Mouse (Mus musculus) heart, adult 11 months (tissue): Measurements from ENCODE around the gene Krt5.
A peak's percentile ranks its signal among the peaks of the same experiment; 100 is the strongest.

Experiments
- DNase-seq: peaks from one replicate; pipeline ENCODE4 v3.0.0; 2022

Gene Krt5

GRCm38 (mm10) chr15:101712720-101713119 is at the start of gene Krt5:
TSS of gene Krt5 (minus strand) at chr15:101712898.
- DNase-seq = no peak

- no peak for DNase-seq
These were observed 30.0 kb upstream of the Krt5 start, which contains the start of gene Krt71 for GRCm38 (mm10) chr15:101742711-101743110. TSS of gene Krt71 (minus strand) at chr15:101743109.

DNA sequence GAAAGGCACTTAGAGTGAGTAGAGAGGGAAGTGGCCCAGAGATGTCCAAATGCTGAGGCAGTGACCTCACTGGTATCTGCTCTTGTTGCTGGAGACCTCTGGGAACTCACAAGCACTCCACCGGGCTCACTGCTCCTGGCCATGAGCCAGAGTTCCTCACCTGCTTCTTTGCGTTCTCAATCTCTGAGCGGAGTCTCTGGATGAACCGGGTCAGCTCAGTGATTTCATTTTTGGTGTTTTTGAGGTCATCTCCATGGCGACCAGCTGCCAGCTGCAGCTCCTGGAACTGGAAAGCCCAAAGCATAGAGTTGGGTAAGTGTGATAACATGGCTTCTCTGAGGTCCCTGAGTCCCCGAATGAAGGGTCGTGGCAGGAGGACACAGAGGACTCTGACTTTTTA is 25.1 kb upstream of the Krt5 start:
- no peak for DNase-seq

DNA sequence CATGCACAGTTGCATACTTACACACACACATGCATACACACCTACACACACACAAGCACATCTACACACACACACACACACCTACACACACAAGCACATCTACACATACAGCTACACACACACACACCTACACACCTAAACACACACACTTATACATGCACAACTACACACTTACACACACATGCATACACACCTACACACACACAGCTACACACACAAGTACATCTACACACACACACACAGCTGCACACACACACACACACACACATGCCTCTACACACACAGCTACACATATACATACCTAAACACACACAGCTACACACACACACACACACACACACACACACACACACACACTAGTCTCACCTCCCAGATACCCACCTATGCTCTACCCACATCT is 18.0 kb upstream of the Krt5 start:
- no peak for DNase-seq

DNA sequence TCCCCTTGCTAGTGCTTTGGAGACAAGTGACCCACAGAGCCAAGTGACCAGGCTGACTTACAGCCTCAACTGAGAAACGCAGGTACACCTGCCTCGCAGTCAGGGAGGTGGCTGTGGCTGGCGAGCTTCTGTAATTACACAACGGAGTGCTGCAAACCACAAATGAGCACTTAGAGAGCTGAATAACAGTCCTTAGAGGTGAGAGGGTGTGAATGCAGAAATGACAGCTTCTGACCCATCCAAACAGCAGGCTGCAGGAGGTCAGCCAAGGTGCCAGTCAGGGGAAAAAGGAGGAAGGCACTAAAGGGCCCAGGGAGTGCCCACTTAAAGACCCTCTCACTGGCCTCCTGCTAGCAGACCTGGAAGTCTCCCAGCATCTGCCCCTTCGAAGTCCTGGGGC is 12.0 kb upstream of the Krt5 start:
- DNase-seq = no peak

- DNase-seq = no peak
These were observed 3.1 kb upstream of the Krt5 start for GRCm38 (mm10) chr15:101715831-101716230.

- no peak for DNase-seq
These were observed 1.7 kb upstream of the Krt5 start for GRCm38 (mm10) chr15:101714356-101714755.

- DNase-seq = no peak
These were observed 1.0 kb upstream of the Krt5 start for GRCm38 (mm10) chr15:101713731-101714130.

- peak; percentile 44 for DNase-seq
These were observed 4.0 kb downstream of the Krt5 start for GRCm38 (mm10) chr15:101708683-101709082.

GRCm38 (mm10) chr15:101707454-101707853 is 5.2 kb downstream of the Krt5 start:
- peak; percentile 73 for DNase-seq

DNA sequence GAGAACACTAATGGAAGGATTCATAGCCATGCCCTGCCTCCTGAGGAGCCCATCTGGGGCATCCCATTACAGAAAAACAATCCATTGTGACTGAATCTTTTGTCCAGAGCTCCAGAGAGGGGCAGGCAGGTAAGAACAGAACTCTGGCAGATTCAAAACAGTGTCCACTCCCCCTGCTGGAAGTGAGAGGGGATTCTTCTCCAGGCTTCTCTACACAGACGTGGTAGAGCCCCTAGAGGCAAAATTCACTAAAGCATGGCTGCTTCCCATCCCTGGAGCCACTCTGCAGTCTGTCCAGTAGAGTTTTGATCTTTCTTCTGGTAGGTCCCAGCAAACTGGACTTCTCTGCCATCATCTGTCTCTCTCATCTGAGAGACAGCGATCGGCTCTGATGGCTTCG is 8.6 kb downstream of the Krt5 start:
- DNase-seq = peak; percentile 40

DNA sequence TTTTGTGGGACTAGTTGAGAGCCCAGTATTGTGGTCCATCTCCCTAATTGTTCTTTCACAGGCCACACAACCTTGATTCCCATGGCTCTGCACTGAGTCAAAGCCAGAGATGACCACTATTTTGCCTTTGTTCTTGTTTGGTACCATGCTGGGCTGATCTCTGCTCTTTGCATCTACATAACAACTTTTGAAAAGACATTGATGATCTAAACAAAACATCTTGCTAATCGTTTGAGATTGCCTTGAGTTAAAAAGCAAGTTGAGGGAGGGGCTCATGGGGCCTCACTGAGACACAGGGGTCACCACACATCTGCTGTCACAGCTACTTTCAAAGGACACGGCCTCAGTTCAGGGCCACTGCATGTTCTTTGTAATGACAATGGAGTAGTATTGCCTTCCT is 10.3 kb downstream of the Krt5 start:
- peak; percentile 43 for DNase-seq

DNA sequence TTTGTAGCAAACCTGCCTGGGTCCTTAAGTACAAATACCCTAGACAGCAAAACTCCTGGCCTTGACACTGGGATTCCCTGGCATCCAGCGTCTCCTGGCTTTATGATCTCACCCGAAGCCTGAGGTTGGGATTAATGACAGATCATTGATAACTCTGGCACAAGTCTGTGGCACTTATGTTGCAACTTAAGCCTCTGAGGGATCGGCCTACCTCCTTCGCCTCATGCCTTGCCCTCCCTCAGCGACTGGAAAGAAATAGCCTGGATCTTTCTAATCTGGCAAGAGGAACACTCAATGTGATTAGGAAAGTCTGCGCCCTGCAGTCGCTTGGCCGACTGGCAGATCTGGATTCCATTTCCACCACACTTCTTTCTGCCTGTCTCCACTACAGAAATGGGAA is 12.8 kb downstream of the Krt5 start:
- DNase-seq = peak; percentile 77

GRCm38 (mm10) chr15:101699192-101699591 is 13.5 kb downstream of the Krt5 start:
- DNase-seq = peak; percentile 57

- DNase-seq = peak; percentile 76
These were observed 15.1 kb downstream of the Krt5 start for GRCm38 (mm10) chr15:101697326-101698188.

GRCm38 (mm10) chr15:101694207-101694606 is 18.5 kb downstream of the Krt5 start, which contains the start of gene Krt6a:
TSS of gene Krt6a (minus strand) at chr15:101694307.
- DNase-seq = peak; percentile 72

- peak; percentile 2 for DNase-seq
These were observed 22.2 kb downstream of the Krt5 start for GRCm38 (mm10) chr15:101690460-101690859.

- DNase-seq = peak; percentile 49
These were observed 24.5 kb downstream of the Krt5 start for GRCm38 (mm10) chr15:101688161-101688560.

DNA sequence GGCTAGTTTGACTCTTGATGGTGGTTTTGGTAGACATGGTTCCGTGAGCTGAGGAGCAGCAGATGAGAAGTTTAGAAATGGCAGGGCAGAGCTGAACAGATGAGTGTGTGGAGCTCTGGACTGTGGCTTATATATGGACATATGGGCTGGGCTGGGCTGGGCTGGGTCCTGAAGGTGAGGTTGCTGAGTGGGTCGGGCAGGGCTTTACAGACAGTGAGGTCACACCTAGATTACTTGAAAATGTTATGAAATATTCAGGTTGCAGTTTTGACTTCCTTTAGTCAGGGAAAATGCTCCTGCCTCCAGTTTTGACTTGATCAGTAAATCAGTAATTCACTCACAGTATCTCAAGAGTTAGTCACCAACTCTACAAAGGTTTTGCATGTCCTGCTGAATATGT is 32.5 kb downstream of the Krt5 start, which contains the start of gene Krt6b:
TSS of gene Krt6b (minus strand) at position 101 of the 400 bp plus-strand sequence.
- no peak for DNase-seq

- DNase-seq = no peak
These were observed 36.7 kb downstream of the Krt5 start for GRCm38 (mm10) chr15:101675978-101676377.
